Mouse (Mus musculus) layer of hippocampus, adult 9-11 months (tissue): ENCODE results near the gene Tomm70a.
A peak's percentile ranks its signal among the peaks of the same experiment; 100 is the strongest.
"Not testable (repeated sequence)": the region's sequence is repeated elsewhere in the genome, so short reads cannot be mapped to it uniquely, and the experiment has no call there.

Source experiments
- DNase-seq: peaks from one replicate; pipeline ENCODE4 v3.0.0; 2022

Gene Tomm70a

DNA sequence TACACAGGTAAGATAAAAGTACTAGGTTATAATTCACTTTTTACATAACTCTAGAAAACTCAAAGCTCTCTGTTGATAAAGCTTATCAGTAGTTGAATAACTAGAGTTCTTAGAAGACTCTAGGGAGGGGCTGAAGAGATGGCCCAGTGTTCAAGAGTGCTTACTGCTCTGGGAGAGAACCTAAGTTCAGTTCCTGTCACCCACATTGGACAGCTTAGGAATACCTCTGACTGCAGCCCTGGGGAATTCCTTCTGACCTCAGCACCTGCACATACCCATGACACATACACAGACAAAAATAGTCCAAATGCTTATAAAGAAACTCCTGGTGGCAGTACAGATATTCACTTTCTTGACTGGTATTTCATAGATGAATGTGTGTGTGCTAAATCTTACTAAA lies 34.4 kb downstream of the Tomm70a start:
- DNase-seq, result no peak

DNA sequence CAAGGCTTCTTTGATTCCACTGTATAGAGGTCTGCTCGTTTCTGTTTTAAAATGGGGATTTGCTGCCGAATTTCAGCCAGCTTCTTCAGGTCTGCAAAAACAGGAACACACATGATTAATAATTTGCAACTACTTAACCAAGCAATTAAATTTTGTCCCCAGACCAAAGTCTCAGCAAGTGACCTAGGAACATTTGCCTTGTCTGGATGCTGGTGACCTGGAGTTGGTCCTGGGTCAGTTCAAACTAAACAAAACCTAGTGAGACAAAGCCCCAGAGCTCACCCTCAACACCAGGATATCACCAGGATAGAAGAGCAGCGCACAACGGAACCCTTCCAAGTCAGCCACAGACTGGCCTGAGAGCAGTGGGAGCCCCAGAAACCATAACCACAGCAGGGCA lies 35.6 kb downstream of the Tomm70a start:
- no peak for DNase-seq

DNA sequence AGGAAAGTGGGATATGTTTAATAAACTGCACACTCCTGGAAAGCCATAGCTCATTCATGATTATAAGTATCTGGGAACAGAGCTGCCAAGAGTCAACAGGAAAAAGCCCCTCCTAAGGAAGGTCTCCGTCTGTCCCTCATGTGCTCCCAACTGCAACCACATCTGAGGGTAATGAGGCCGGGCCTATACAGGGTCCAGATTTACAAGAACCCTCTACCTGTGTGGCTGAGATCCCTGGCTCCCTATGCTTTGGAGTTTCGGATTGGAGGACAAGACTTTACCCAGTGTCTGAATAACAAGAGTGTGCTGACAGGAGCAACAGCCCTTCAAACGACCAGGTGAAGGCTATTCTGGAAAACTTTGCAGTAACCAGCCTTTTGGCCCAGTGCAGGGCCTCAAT lies 36.2 kb downstream of the Tomm70a start:
- no peak for DNase-seq

DNA sequence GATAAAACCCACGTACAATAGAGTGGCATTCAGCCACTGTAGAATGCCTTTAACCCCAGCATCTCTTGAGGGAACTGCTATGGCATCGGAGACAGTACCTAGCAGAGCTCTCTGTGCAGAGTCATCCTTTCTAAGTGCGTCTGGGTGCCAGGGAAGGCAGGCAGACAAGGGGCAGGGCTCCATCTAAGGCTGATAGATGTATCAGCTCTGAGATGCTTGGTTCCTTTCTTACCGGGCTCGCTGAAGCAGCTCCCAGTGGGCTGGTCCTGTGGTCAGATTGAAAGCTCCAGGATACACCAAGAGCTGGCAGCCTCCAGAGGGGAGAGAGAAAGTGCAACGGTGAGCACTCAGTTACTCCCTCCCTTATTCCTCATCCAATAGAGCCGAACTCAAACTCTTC lies 38.3 kb downstream of the Tomm70a start:
- DNase-seq, result no peak

DNA sequence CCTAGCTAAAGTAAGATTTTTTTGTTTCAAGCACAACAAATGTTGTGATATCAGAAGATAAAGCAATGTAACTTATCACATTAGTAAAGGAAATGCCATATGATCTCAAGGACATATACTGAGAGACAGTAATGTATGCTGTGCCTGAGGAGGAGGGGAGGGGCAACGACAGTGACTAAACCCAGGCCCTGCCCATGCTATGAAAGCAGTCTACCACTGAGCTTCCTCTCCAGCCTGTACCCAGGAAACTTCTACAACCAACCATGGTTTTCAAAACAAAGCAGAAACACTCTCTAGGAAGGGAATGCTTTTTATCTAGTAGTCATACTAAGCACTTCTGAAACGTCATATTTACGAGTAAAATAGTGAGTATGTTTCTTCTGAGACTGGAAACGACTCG lies 41.3 kb downstream of the Tomm70a start:
- no peak for DNase-seq

DNA sequence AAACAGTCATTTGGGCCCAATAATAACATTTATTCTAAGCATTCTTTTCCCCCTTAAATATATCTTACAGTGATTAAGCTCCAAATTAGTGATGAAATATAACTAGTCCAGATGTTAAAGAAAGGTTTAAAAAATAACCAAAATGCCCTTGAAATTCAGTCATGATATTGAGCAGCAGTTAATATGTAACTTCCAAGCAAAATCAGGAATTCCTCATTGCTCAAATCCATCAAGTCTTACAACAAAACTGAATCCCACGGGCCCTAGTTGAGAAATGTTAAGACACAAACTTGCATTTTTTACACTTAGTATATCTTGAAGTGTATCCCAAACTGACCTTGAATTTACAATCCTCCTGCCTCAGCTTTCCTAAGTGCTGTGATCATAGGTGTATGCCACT lies 42.2 kb downstream of the Tomm70a start:
- no peak for DNase-seq

DNA sequence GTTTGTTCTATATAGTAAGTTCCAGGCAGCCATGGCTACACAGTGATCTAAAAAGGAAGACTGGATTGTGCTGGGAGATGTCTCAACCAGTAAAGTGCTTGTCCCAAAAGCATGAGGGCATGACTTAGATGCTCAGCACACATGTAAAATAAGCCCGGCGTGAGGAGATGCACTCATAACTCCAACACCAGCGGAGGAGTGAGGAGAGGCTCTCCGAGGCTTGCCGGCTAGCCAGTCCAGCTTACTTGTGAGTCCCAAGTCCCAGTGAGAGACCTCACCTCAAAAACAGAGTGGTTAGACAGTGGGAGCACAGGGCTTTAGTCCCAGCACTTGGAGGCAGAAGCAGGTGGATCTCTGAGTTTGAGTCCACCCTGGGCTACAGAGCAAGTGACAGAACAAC lies 43.7 kb downstream of the Tomm70a start:
- DNase-seq, result no peak

DNA sequence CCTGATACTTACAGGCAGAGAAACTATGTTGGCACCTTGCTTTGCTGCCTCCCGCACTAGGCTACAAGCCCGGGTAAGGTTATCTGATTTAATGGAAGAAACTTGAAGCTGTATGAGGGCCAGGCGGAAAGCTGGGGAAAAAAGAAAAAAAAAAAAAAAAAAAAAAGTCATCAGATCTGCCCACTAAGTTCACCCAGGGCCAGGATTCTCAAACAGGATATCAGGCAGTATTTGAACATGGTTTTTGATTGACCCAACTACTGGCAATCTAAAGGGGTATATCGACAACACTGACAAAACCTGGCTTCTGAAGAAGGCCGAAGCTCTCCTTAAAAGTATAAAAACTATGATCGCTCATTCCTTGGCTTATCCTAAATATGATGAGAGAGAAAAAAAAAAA lies 44.6 kb downstream of the Tomm70a start:
- DNase-seq, result no peak

DNA sequence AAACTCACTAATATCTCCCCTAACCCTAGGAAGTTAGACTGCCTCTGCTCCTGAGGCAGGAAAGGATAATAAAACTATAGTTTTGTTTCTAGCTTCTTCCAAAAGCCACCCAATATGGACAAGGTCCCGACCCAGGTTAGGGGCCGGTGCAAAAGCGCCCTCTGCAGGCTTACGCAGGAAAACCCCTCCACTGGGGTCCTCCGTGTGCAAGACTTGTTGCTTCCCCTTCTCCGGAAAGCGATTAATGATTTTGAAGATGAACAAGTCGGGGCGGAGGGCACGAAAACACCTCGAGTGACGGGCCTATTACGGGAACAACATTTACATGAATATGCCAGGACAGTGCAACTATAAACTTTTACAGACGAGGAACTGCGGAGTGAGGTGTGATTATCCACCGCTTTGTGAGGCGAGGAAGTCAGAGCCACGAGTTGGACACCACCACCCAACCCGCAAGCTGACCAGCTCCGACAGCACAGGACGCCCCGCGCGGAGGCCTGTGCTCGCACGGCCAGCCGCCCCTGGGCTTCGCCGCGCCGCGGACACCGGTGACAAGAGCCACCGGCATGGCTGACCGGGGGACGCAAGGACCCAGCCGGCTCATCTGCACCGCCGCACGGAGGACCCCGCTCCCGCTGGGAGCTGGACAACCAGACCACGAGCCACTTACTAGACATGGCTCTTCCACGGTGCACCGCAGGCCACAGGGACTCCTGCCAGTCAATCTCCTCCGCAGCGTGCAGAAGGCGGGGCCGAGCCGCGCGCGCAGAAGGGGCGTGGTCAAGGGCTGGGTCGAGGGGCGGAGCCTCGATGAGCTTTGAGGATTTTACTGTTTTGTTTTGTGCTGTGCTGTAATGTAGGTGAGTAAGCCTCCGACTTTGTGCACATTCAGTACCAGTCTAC lies 45.4 kb downstream of the Tomm70a start, which contains the start of gene Nit2:
Gene Nit2, minus strand, starts transcription at position 731 of the 903 bp plus-strand sequence.
- DNase-seq, result peak; percentile 92

DNA sequence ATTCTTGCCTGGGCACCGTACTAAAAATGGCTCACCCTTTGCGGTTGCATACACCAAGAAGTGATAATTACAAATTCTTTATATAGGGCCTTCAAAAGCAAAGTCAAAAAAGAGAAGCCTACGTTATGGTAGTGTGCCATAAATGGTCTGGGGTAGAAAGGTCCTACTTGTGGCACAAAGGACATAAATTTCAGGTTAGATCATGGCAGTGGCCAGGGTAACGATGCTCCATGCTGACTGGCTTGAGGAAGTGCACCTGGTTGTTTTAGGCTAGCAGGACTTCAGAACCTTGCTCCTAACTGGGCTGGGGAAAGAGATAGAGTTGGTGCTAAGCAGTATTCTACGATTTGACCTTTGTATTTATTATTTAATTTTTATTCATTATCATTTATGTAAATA lies 46.0 kb downstream of the Tomm70a start:
- DNase-seq, result no peak

DNA sequence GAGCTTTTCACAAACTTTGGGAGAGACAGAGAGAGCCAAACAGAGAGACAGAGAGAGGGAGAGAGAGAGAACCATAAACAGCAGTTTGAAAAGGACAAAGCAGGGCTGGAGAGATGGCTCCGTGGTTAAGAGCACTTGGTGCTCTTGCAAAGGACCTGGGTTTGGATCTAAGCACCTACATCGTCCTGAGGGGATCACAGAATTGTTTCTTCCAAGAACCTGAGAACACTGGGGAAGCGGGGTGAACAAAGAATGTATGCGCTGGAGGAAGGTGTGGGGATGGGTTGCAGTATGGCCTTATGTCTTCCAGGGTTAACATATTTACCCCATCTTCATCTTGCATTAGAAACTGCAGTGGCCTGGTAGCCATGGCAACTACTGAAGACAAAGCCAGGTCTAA lies 46.7 kb downstream of the Tomm70a start:
- DNase-seq, result no peak

DNA sequence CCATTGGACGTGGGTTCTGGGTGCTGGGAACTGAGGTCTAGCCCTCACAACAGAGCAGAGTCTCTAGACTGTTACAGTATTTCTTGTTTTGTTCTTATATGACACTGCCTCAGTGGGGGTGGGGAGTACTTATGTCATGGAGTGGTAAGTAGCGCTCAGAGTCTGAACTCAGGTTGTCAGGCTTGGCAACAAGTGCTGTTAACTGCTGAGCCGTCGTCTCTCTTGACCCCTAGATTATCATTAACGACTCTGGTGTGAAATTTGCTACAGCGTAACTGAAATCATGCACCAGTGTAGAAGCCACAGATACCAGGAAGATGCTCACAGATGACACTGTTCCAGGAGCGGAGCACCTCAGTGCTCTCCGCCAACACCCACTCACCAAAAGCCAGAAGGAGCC lies 49.7 kb downstream of the Tomm70a start:
- DNase-seq, result no peak

DNA sequence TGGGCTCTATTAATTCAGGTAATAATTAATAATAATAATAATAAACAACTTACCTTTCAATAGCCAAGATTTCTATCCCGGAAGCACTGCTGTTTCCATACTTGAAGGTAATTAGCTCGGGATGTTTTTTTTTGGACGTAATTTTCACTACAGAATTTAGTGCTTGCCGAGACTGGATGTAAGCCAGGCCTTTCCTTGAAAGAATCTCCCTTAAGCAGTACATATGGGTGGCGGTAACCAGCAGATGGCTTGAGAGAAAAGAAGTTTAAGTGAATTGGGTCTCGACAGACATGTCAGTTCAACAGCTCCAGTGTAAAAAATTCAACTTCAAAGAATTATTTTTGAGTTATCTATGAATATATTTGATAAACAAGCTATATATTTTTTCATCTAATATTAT lies 50.1 kb downstream of the Tomm70a start:
- DNase-seq, result peak; percentile 38

DNA sequence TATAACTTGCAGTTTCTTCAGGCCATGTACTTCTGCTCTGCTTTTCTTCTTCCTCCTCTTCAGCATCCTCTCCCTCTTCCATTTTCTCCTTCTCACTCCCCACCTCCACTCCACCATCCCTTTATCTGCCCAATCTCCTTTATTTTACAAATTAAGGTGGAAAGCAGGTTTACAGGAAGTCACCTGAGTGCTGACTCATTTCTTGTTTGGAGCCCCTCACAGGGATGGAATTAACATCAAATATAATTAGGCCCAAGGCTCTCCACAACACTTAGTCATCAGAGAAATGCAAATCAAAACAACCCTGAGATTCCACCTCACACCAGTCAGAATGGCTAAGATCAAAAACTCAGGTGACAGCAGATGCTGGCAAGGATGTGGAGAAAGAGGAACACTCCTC lies 53.0 kb downstream of the Tomm70a start:
- DNase-seq, result not testable (repeated sequence)

DNA sequence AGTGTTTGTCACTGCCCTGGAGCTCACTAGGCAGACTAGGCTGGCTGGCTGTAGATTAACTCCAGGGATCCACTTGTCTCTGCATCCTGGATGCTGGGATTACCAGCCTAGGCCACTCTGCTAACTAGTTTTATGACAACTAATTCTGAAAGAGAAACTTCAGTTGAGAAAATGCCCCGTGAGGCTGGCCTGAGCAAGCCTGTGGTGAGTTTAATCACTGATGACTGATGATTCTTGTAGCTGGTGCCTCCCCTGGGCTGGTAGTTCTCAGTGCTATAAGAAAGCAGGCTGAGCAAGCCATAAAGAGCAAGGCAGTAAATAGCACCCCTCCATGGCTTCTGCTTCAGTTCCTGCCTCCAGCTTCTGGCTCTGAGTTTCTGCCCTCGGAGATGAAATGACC lies 54.2 kb downstream of the Tomm70a start:
- DNase-seq, result no peak

DNA sequence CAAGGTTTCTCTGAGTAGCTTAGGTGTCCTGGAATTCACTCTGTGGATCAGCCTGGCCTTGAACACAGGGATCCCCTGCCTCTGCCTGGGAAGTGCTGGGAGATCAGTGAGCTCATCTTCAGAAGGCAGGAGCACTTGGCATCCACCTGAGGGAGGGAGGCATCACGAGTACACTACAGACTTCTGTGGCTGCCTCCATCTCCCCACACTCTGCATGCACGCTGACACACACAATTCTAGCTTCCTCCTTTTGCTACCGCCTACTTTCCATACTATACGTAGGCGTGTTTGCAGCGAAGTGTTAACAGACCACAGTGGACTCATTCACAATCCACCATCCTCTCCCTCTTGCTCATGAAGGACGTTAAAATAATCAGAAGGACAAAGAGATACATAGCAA lies 54.8 kb downstream of the Tomm70a start:
- peak; percentile 57 for DNase-seq

DNA sequence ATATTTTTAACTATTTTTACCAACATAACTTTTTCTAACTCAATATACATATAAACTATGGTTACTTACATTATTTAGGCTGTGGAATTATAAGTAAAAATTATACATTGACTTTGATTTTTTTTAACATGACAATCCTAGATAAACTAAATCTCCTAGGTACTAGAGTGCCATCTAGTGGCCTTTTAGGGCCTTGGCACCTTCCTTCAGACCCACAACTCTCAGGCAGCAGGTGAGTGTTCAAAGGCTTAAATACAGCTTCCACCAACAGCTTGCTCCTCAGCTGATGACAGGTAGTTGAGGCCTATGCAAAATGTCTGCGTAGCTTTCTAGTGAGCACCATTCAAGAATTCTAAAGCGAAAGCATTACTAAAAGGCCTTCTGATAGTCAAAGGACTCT lies 55.8 kb downstream of the Tomm70a start:
- DNase-seq, result no peak

DNA sequence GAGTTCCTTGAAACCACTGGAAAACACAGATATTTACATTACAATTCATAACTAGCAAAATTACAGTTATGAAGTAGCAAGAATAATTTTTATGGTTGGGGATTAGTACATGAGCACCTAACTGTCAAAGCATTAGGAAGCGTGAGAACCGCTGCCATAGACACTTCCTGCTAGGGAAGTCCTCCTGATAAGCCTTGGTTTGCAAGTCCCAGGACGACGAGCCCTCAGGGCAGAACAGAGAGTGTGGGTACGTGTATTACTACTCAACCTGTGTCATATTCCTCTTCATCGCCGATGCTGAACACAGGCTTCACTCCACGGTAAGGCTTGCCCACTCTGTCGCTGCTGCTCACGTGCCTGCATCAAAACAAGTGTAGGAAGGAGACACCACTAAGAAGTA lies 56.2 kb downstream of the Tomm70a start:
- DNase-seq, result no peak

DNA sequence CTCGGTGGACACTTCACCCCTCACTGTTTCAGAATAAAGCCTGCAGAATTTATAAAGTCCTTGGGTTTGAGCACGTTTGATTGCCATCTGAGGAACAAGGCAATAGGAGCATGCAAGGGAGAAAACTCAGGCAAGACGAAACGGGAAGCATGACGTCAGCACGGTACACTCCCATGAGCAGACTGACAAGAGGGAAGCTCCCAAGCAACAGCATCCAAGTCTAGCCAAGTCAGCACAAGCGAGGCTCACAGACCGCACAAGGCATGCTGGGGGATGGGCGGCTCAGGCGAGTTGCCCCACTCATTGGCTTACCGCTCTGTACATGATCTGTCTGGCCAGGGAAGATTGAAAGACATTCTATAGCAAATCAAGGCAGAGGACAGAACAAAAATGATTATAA lies 59.7 kb downstream of the Tomm70a start:
- DNase-seq, result peak; percentile 86

DNA sequence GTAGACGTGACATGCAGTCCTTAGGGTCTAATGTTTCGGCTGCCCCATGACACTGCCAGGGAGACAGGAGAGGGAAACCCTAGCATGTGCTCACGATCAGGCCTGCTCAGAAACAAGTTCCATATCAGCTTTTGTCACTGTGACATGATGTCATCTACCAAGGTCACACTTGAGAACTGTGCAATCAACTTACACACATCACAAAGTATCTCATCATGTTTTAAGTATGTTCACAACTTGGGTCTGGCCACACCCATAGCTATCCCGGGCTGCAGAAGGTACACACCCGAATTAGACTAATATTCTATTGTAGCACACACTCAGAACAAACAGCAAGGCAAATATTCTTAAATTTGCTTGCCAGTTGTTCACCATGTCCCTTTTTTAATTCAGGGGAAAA lies 60.5 kb downstream of the Tomm70a start:
- no peak for DNase-seq

DNA sequence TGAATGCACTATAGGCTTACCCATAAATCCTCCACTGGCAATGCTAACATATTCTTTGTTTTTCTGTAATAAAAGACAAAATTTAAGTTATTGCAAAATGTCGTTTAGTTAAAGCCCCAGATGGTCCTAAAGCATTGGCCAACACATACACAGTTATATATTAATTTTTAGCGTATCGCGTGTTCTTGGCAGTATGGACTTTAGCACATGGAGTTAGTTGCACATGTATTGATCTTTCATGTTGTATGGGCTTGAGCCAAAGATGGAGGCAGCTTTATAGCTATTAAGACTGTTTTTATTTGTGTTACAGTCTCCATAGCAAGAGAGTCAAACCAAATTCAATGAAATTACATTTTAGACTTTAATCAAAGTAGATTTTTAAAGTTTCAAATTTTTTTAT lies 65.1 kb downstream of the Tomm70a start:
- no peak for DNase-seq

DNA sequence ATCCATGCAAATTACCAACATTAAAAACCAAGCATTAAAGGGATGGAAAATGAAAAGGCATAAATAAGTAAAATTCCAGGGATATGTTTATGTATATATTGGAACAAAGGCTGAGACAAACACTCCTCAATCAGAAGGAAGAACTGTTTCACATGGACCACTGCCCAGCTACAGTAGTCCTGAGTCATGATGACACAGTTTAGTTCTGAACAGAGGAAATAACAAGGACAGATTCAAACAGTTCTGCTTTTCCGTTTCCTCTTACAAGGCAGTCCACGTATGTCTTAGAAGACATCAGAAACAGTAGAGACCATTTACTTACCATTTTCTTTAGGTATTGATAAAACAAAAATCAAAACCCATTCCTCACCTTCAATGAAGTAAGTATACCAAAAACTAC lies 68.0 kb downstream of the Tomm70a start:
- peak; percentile 32 for DNase-seq

DNA sequence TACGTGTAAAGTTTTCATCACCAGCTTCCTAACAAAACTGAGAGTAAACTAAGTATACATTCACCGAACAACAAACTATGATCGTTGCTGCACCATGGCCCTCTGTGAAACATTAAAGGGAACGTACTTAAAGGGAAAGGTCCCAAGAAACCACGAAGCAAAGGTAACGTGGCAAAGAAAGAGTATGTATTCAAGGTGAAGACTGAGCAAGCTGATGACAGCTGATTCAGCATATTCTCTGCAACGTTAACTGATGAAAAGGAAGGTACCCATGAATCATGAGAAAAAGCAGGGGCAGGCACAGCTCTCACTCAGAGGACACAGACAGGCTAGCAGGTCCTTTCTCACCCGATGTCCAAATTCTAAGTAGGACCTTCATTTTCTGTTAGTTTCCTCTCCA lies 68.9 kb downstream of the Tomm70a start:
- DNase-seq, result no peak

DNA sequence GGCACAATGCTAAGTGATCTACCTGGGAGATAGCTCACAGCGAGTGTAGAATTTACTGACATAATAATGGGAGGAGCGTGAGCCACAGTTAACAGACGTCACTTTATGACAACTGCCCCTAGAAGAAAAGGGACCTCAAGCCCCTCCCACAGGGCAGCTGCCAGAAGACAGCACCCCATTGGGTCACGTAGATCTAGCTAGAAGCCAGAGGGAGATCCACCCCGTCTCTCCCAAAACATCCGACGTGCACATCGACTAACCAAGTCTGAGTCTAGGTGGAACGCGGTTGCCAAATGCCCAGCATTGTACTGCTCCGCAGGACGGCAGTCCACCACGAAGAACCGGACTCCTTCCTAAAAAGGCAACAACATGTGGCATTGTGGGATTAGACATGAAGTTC lies 69.7 kb downstream of the Tomm70a start:
- no peak for DNase-seq

DNA sequence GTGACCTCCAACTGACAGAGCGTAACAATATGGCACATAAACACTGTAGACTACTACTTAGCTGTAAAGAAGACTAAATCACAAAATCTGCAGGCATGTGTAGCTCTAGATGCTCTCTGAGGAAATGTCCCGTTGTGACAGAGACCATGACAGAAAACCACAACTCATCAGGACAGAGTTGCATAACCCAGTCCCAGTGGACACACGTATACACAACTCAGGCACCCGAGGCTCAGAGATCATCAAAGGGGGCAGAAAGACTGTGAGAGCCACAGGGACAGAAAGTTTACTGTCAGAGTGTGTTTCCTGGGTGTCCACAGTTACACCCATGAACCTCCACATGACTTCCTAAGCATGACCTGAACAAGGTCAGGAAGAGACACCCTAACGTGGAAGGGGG lies 75.1 kb downstream of the Tomm70a start:
- DNase-seq, result no peak
